Mouse (Mus musculus) heart, embryonic 15.5 days (tissue): Measurements from ENCODE around the gene Hoxd1. TPM values are rescaled to one million over a fixed set of nuclear protein-coding genes. Genes with fewer than 3 reads are reported as not detected.

Experiments
- ATAC-seq: fragments of 200-750 bp; cut with Nextera tagmentation; replicated peaks from 2 replicates; pipeline ENCODE4 v1.8.0; 2017; ENCODE audit warnings: low read depth, moderate TSS enrichment; ENCODE audit not compliant: insufficient number of reproducible peaks, insufficient read depth, low FRiP score
- H3K27ac ChIP-seq: fragments of 300-500 bp; sonication (generic); 2 replicates; pipeline ENCODE4 v1.5.1; 2015; ENCODE audit warnings: mild to moderate bottlenecking, inconsistent platforms
- H3K27me3 ChIP-seq: fragments of 300-500 bp; sonication (generic); 2 replicates; pipeline ENCODE4 v1.6.1; 2015; ENCODE audit warnings: inconsistent platforms
- H3K36me3 ChIP-seq: fragments of 300-500 bp; sonication (generic); 2 replicates; pipeline ENCODE4 v1.6.1; 2015; ENCODE audit warnings: mild to moderate bottlenecking, inconsistent platforms
- H3K4me1 ChIP-seq: fragments of 300-500 bp; sonication (generic); replicated peaks from 2 replicates; pipeline ENCODE4 v1.6.1; 2015; ENCODE audit warnings: inconsistent platforms
- H3K4me2 ChIP-seq: fragments of 300-500 bp; sonication (generic); 2 replicates; pipeline ENCODE4 v1.6.1; 2015; ENCODE audit warnings: inconsistent platforms, mild to moderate bottlenecking, moderate library complexity
- H3K4me3 ChIP-seq: fragments of 300-500 bp; sonication (generic); 2 replicates; pipeline ENCODE4 v1.5.1; 2015; ENCODE audit warnings: mild to moderate bottlenecking, inconsistent platforms
- H3K9ac ChIP-seq: fragments of 300-500 bp; sonication (generic); 2 replicates; pipeline ENCODE4 v1.6.1; 2015; ENCODE audit warnings: mild to moderate bottlenecking, inconsistent platforms
- H3K9me3 ChIP-seq: fragments of 300-500 bp; sonication (generic); replicated peaks from 2 replicates; pipeline ENCODE4 v1.6.1; 2016; ENCODE audit warnings: inconsistent platforms
- WGBS: fragments of 180-500 bp; shearing (Covaris S2); methylation state at CpG from one replicate; pipeline ENCODE4 v1.1.7; 2015; ENCODE audit warnings: mixed read lengths; 5-methylcytosine and 5-hydroxymethylcytosine counted together
- polyA plus RNA-seq: library from polyadenylated mRNA; unstranded; fragments of >200 nt; fragmentation: Nextera tagmentation; extraction: Ambion mirVana; gene quantifications from 2 replicates; pipeline ENCODE4 v1.2.1, GENCODE M21; 2015

The Hoxd1 gene
- polyA plus RNA-seq, 1 experiment from 2014 or later = not detected

DNA sequence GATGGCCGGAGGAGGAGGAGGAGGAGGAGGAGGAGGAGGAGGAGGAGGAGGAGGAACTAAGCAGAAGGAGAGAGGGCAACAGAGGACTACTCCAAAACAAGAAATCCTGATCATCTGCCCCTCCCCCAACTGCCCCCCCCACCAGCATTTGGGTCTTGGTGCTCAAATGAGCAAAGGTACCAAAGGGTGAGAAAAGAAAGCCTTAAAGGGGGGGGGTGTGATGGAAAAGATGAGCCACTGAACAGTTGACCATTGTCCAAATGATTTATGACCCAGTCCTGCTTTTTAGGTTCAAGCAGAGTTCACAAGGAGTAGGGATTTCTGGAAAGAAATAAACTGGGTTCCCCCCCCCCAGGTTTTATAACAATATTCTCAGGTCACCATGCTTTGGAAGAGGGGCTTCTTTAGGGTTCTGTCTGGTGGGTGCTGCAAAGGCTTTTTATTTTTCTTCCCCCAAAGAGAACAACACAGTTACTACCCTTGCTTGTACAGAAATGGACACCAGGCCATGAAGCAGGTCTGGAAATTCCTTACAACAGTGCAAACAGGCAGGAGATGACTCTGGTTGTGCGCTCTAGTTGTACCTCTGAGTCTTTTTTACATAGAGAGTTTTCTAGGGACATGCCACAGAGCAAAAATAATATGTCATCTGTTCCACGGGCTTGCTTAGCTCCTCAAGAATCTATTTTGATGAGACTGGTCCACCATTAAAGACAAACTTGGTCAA, 21.4 kb upstream of the Hoxd1 start:
- no peak overlapping the region for H3K27ac ChIP-seq
- H3K4me3 ChIP-seq = no peak overlapping the region
- ATAC-seq = no peak
- WGBS = 49% methylated on average over 2 of the region's 3 CpGs
- peaks cover 6% of the 10 kb centered on the region for H3K4me1 ChIP-seq
- H3K9me3 ChIP-seq = no peaks in the 10 kb centered on the region
- no peaks in the 10 kb centered on the region for H3K36me3 ChIP-seq
- no peak overlapping the region for H3K9ac ChIP-seq
- peaks cover 98% of the 10 kb centered on the region for H3K27me3 ChIP-seq
- no peak overlapping the region for H3K4me2 ChIP-seq

DNA sequence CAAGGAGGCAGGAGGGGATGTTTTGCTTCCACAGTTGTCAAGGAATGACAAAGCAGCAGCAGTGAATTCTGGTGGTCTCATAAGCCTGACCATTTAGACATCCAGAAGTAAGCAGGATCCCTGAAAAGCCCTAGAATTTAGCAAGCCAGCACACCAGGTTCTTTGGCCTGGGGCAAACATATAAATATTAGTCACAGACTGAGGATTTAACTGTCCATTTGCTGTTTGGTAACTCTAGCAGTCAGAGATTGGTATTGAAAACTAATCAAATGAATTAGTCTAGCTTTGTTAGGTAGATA, 20.9 kb upstream of the Hoxd1 start:
- no peaks in the 10 kb centered on the region for H3K9me3 ChIP-seq
- H3K36me3 ChIP-seq = no peaks in the 10 kb centered on the region
- no peak overlapping the region for H3K4me2 ChIP-seq
- H3K27ac ChIP-seq = no peak overlapping the region
- H3K9ac ChIP-seq = no peak overlapping the region
- peaks cover 98% of the 10 kb centered on the region for H3K27me3 ChIP-seq
- no peak for ATAC-seq
- H3K4me1 ChIP-seq = peaks cover 11% of the 10 kb centered on the region
- no peak overlapping the region for H3K4me3 ChIP-seq

DNA sequence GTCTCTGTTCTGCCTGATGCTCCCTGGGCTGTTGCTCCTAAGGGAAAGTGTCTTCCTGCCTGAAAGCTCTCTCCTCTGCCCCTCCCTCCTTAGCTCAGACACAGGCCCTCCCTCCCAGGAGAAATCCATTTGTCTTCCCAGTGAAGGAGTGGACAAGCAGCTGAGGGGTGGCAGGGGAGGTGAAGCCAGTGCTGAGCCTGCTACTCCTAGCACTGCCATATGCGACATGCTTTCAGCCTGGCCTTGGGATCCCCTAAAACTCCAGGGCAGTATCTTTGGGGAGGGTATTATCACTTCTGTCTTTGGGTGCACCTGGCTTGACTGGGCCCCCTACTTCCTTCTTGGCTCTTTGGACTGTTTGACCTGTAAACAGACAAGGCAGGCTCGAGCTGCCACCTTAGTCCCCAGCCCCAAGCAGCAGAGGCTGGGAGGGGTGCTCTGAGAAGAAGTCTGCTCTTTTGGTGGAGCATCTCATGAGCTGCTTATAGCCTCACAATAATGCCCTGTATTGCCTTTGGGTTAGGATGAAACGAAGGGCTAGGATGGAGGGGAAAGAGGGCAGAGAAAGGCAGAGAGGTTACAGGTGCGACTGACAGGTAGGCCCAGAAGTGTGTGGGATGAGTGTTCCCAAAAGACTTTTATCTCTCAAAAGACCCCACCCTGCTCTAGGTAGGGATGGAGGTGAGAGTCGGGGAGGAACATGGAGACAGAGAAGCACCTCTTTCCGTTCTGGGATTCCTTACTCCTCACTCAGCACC, 17.1 kb upstream of the Hoxd1 start:
- no peak for ATAC-seq
- no peaks in the 10 kb centered on the region for H3K36me3 ChIP-seq
- H3K9me3 ChIP-seq = no peaks in the 10 kb centered on the region
- no peak overlapping the region for H3K9ac ChIP-seq
- H3K4me2 ChIP-seq = no peak overlapping the region
- no peak overlapping the region for H3K27ac ChIP-seq
- 8% methylated on average over 6 of the region's 6 CpGs for WGBS
- H3K4me3 ChIP-seq = 0 out of 2 replicates have a peak overlapping the region, but pooled peaks have one; percentile 19
- peaks cover 98% of the 10 kb centered on the region for H3K27me3 ChIP-seq
- H3K4me1 ChIP-seq = peaks cover 18% of the 10 kb centered on the region

DNA sequence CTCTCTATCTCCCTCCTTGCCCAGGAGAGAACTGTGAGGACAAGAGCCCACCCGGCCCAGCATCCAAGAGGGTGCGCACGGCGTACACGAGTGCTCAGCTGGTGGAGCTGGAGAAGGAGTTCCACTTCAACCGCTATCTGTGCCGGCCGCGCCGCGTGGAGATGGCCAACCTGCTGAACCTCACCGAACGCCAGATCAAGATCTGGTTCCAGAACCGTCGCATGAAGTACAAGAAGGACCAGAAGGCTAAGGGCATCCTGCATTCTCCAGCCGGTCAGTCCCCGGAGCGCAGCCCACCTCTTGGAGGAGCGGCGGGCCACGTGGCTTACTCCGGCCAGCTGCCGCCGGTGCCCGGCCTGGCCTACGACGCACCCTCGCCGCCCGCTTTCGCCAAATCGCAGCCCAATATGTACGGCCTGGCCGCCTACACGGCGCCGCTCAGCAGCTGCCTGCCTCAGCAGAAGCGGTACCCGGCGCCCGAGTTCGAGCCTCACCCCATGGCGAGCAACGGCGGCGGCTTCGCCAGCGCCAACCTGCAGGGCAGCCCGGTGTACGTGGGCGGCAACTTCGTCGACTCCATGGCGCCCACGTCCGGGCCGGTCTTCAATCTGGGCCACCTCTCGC, 16.4 kb upstream of the Hoxd1 start:
- Histone ChIP-seq H3K9ac (no peak overlapping the region), H3K27me3 (peaks cover 99% of the 10 kb centered on the region), H3K4me3 (peak overlapping the region; percentile 19; the same call in 1 of the 2 replicates), H3K27ac (no peak overlapping the region), H3K36me3 (no peaks in the 10 kb centered on the region), H3K4me2 (peak overlapping the region; percentile 33; the same call in 1 of the 2 replicates), H3K4me1 (peaks cover 17% of the 10 kb centered on the region), H3K9me3 (no peaks in the 10 kb centered on the region)
- WGBS = 2% methylated on average over 58 of the region's 58 CpGs
- ATAC-seq = no peak

DNA sequence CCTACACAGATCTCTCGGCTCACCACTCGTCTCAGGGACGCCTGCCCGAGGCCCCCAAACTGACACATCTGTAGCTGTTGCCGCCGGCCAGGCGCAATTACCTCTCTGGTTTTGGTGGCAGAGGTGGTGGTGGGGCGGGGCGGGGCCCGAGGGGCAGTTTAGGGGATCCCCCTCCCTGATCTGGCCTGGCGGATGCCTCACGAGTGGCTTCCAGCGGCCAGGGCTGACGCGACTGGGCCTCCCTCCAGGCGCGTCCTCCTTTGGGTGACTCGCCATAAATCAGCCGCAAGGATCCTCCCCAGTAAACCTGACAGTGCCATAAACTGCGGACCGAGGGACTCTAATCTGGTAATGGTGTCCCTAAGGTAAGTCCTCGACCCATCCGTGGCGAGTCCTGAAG, 15.8 kb upstream of the Hoxd1 start:
- Histone ChIP-seq H3K4me2 (peak overlapping the region; percentile 33; the same call in 1 of the 2 replicates), H3K9me3 (no peaks in the 10 kb centered on the region), H3K27me3 (peaks cover 99% of the 10 kb centered on the region), H3K27ac (no peak overlapping the region), H3K36me3 (no peaks in the 10 kb centered on the region), H3K4me1 (peaks cover 17% of the 10 kb centered on the region), H3K9ac (no peak overlapping the region), H3K4me3 (peak overlapping the region; percentile 19; the same call in 1 of the 2 replicates)
- no peak for ATAC-seq
- 6% methylated on average over 24 of the region's 24 CpGs for WGBS

DNA sequence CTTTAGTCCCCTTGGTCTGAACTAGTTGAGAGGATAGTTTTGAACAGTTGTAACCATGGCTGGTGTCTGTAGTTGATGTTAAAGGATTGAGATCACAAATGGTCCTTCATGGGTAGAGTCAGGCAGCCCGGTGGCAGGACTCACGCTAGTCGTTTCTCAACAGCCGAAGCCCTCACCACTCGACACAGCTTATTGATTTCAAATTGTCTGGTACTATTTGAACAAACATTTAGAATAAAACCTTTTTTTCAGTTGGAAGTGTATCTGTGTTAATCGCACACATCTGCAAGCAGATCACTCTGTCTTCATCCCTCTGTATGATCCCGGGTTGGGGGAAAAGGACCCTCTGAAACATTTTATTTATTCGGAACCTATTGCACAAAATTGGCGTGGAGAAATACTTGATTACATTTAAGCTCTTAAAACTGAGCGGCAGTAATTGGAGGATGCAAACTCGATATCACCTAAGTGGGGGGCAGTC, 15.1 kb upstream of the Hoxd1 start:
- Histone ChIP-seq H3K4me2 (no peak overlapping the region), H3K27me3 (peaks cover 99% of the 10 kb centered on the region), H3K36me3 (no peaks in the 10 kb centered on the region), H3K27ac (no peak overlapping the region), H3K4me1 (peaks cover 20% of the 10 kb centered on the region), H3K9me3 (no peaks in the 10 kb centered on the region), H3K4me3 (no peak overlapping the region), H3K9ac (no peak overlapping the region)
- no peak for ATAC-seq
- 16% methylated on average over 11 of the region's 11 CpGs for WGBS

DNA sequence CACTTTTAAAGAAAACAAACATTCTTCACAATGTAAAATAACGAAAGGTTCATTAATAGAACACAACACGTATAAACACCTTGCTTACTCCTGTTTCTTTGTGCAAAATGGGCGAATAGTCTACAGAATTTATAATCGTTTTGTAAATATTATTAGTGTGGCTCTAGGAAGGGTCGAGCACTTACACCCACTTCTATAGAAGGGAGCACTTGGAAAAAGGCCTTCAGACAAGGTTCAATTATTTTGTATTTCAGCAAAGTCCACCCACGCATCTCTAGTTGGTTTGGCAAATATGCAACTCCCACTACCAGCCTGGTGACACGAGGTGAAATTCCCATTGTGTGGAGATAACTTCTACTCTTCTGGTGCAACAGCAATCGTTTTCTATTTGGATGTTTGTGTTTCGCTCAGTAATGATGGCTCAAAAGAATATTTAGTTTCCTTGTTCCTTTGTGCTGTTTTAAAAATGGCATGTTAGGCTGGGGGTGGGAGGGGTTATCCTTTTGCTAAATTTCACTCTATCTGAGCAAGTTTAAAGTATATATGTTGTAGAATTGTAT, 14.3 kb upstream of the Hoxd1 start:
- H3K9me3 ChIP-seq = no peaks in the 10 kb centered on the region
- peaks cover 27% of the 10 kb centered on the region for H3K4me1 ChIP-seq
- no peak overlapping the region for H3K4me3 ChIP-seq
- no peaks in the 10 kb centered on the region for H3K36me3 ChIP-seq
- no peak overlapping the region for H3K27ac ChIP-seq
- H3K4me2 ChIP-seq = no peak overlapping the region
- peaks cover 100% of the 10 kb centered on the region for H3K27me3 ChIP-seq
- WGBS = 14% methylated on average over 9 of the region's 9 CpGs
- H3K9ac ChIP-seq = no peak overlapping the region
- no peak for ATAC-seq

DNA sequence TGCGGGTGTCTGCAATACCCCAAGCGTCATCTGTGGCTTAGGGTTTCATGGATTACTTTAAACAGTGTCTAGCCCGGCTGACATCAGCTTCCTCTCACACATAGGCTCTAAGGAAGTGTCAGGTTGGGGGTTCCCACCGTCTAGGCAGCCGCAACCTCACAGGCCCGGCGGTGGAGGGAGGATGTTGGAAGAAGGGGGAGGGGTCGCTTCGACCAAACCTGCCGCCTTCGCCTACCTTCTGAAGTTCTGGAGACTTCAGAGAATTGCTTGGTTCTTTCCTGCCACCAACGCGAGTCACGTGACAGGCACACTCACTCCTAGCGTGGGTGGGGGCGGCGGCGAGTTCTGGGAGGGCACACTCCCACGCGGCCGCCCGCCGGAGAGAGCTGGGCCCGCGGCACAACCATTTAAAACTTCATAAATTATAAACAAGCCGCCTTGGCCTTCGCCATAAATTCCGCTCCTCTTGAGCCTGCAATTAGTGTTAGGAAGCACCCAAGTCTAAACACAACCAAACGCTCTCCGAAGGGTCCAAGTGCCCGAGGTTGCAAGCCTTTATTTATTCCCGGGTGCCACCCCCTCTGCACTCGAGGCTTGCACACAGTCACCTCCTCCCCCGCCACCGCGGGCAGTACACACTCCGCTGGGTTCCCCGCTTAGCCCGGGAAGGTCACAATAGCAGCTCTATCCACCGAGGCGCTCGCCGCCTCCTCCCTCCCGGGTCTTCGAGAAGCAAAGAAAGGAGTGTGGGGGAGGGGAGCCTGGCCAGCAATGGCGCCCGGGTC, 13.3 kb upstream of the Hoxd1 start:
- no peak for ATAC-seq
- no peaks in the 10 kb centered on the region for H3K36me3 ChIP-seq
- H3K4me3 ChIP-seq = peak overlapping the region; percentile 34
- no peak overlapping the region for H3K27ac ChIP-seq
- peaks cover 100% of the 10 kb centered on the region for H3K27me3 ChIP-seq
- peaks cover 27% of the 10 kb centered on the region for H3K4me1 ChIP-seq
- WGBS = under 1% methylated on average over 47 of the region's 47 CpGs
- H3K4me2 ChIP-seq = peak overlapping the region; percentile 54
- H3K9ac ChIP-seq = no peak overlapping the region
- no peaks in the 10 kb centered on the region for H3K9me3 ChIP-seq

DNA sequence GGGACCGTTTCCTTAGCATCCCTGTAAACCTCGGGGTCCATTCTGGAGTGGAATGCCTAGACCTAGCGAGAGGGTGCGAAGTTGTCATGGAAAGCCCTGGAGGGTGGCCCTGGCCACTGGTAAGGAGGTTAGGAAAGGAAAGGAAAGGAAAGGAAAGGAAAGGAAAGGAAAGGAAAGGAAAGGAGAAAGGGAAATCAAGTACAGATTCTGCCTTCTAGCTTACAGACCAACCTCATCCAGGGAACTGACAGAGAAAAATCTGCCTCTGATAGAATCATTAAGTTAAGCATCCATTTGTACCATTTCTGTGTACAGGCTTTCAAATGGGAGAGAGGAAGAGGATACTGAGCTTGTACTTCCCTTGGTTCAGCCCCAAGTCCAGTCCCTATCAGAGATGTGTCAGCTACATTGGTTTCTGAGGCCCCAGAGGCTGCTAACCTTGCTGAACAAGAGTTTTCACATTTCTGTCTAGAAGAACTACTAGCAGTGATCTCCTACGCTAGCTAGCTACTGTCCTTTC, 12.0 kb upstream of the Hoxd1 start:
- Histone ChIP-seq H3K4me3 (no peak overlapping the region), H3K27me3 (peaks cover 98% of the 10 kb centered on the region), H3K9me3 (no peaks in the 10 kb centered on the region), H3K27ac (no peak overlapping the region), H3K36me3 (no peaks in the 10 kb centered on the region), H3K9ac (no peak overlapping the region), H3K4me1 (peaks cover 27% of the 10 kb centered on the region), H3K4me2 (no peak overlapping the region)
- ATAC-seq = no peak
- WGBS = 40% methylated on average over 5 of the region's 5 CpGs

DNA sequence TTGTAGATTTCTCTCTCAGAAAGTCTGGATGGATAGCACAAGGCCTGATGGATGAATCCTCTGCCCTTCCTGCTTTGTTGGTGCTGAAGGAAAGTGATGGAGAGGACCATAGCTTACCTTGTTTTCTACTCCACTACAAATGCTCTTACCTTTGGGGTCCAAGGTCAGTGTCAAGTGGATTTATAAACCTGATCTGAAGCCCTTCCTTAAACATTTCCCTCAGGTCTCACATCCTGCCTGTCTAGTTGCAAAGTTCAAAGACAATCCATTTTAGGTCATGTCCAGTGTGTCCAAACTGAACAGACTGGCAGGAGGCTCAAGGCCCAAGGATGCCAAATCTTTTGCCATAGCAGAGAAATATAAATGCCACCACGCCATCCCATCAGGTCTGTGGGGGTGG, 10.9 kb upstream of the Hoxd1 start:
- no peak for ATAC-seq
- H3K4me2 ChIP-seq = no peak overlapping the region
- H3K9ac ChIP-seq = no peak overlapping the region
- H3K9me3 ChIP-seq = no peaks in the 10 kb centered on the region
- H3K4me3 ChIP-seq = no peak overlapping the region
- peaks cover 95% of the 10 kb centered on the region for H3K27me3 ChIP-seq
- H3K27ac ChIP-seq = no peak overlapping the region
- H3K4me1 ChIP-seq = peaks cover 22% of the 10 kb centered on the region
- 89% methylated on average over 1 of the region's 1 CpGs for WGBS
- no peaks in the 10 kb centered on the region for H3K36me3 ChIP-seq
